Mouse (Mus musculus) hindbrain, embryonic 12.5 days (tissue): ENCODE data around the gene Ankrd13b. TPM values are rescaled to one million over a fixed set of nuclear protein-coding genes. Genes with fewer than 3 reads are reported as not detected.
A peak's percentile ranks its signal among the peaks of the same experiment; 100 is the strongest.

ENCODE experiments used
- ATAC-seq: fragments of 200-750 bp; cut with Nextera tagmentation; 2 replicates; pipeline ENCODE4 v1.8.0; 2017; ENCODE audit warnings: moderate TSS enrichment; ENCODE audit not compliant: low FRiP score
- H3K27ac ChIP-seq: fragments of 300-500 bp; sonication (generic); 2 replicates; pipeline ENCODE4 v1.5.1; 2016; ENCODE audit warnings: mild to moderate bottlenecking
- H3K27me3 ChIP-seq: fragments of 300-500 bp; sonication (generic); 2 replicates; pipeline ENCODE4 v1.6.1; 2016; ENCODE audit warnings: mild to moderate bottlenecking
- H3K36me3 ChIP-seq: fragments of 300-500 bp; sonication (generic); 2 replicates; pipeline ENCODE4 v1.6.1; 2016; ENCODE audit warnings: mild to moderate bottlenecking
- H3K4me1 ChIP-seq: fragments of 300-500 bp; sonication (generic); 2 replicates; pipeline ENCODE4 v1.6.1; 2016
- H3K4me2 ChIP-seq: fragments of 300-500 bp; sonication (generic); replicated peaks from 2 replicates; pipeline ENCODE4 v1.6.1; 2016; ENCODE audit warnings: mild to moderate bottlenecking
- H3K4me3 ChIP-seq: fragments of 300-500 bp; sonication (generic); 2 replicates; pipeline ENCODE4 v1.5.1; 2016; ENCODE audit warnings: mild to moderate bottlenecking
- H3K9ac ChIP-seq: fragments of 300-500 bp; sonication (generic); 2 replicates; pipeline ENCODE4 v1.6.1; 2016; ENCODE audit warnings: mild to moderate bottlenecking, moderate library complexity
- H3K9me3 ChIP-seq: fragments of 300-500 bp; sonication (generic); replicated peaks from 2 replicates; pipeline ENCODE4 v1.6.1; 2016; ENCODE audit warnings: mild to moderate bottlenecking
- WGBS: fragments of 180-500 bp; shearing (Covaris S2); methylation state at CpG from one replicate; pipeline ENCODE4 v1.1.7; 2016; 5-methylcytosine and 5-hydroxymethylcytosine counted together
- polyA plus RNA-seq: library from polyadenylated mRNA; unstranded; fragments of >200 nt; fragmentation: Nextera tagmentation; extraction: Ambion mirVana; gene quantifications from 2 replicates; pipeline ENCODE4 v1.2.1, GENCODE M21; 2016

Ankrd13b gene
- polyA plus RNA-seq, 1 experiment from 2014 or later = 29.2 TPM

DNA sequence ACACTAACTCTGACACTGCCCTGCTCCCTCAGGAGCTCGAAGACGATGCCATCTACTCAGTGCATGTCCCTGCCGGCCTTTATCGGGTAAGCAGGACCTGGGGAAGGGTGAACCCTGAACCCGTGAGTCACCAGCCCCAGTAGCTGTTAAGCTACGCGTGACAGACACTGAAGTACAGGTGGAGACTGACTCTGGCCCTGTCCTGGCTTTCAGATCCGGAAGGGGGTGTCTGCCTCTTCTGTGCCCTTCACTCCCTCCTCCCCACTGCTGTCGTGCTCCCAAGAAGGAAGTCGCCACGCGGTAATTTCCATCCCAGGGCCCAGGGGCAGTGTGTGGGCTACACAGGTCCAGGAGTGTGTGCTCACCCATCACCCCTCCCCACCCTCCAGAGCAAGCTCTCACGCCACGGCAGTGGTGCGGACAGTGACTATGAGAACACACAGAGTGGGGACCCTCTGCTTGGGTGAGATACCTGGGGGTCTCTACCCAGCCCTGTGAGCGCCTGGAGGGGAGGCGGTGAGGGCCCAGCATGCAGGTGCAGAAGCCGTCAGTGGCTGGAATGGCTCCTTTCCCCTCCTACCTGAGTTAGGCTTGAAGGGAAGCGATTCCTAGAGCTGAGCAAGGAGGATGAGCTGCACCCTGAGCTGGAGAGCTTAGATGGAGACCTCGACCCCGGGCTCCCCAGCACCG is 16.0 kb upstream of the Ankrd13b start:
- no peak for ATAC-seq
- Histone ChIP-seq H3K4me2 (no peak overlapping the region), H3K4me3 (no peak overlapping the region), H3K27me3 (no peaks in the 10 kb centered on the region), H3K9ac (no peak overlapping the region), H3K4me1 (peaks cover 15% of the 10 kb centered on the region), H3K9me3 (no peaks in the 10 kb centered on the region), H3K27ac (no peak overlapping the region), H3K36me3 (peaks cover 56% of the 10 kb centered on the region)
- 87% methylated on average over 22 of the region's 22 CpGs for WGBS

DNA sequence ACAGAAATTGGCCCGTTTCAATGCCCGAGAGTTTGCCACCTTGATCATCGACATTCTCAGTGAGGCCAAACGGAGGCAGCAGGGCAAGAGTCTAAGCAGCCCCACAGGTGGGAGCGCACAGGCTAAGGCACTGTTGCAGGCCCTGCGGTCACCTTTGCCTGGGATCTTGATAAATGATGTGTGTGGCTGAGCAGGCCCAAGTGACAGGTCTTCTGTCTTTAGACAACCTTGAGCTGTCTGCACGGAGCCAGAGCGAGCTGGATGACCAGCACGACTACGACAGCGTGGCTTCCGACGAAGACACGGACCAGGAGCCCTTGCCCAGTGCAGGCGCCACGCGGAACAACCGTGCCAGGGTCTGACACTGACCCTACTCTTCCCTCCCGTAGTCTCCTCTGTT is 14.9 kb upstream of the Ankrd13b start:
- Histone ChIP-seq H3K36me3 (peaks cover 67% of the 10 kb centered on the region), H3K4me1 (peaks cover 24% of the 10 kb centered on the region), H3K9ac (no peak overlapping the region), H3K4me3 (no peak overlapping the region), H3K4me2 (no peak overlapping the region), H3K27ac (no peak overlapping the region), H3K27me3 (no peaks in the 10 kb centered on the region), H3K9me3 (no peaks in the 10 kb centered on the region)
- no peak for ATAC-seq
- 95% methylated on average over 19 of the region's 19 CpGs for WGBS

DNA sequence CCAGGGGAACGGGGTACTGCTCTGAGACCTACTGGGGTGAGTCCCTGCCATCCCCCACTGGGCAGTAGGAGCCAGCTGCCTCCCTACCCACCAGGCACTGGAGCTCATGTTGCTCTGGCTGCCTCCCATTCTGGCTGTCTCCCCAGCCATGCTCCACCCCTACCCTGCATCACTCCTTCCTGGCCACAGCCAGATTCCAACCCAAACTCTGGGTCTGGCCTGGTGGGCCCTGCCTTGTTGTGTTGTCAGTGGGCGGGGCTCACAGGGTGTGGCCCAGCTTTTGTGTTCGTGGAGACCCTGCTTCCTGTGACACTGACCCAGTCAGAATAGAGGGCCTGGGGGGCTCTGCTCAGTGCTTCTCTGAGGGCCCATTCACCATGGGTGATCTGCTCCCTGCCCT is 14.0 kb upstream of the Ankrd13b start:
- H3K9me3 ChIP-seq = no peaks in the 10 kb centered on the region
- no peak overlapping the region for H3K9ac ChIP-seq
- no peak overlapping the region for H3K4me3 ChIP-seq
- peaks cover 26% of the 10 kb centered on the region for H3K4me1 ChIP-seq
- WGBS = 67% methylated on average over 3 of the region's 3 CpGs
- no peak for ATAC-seq
- H3K27me3 ChIP-seq = no peaks in the 10 kb centered on the region
- no peak overlapping the region for H3K27ac ChIP-seq
- peaks cover 74% of the 10 kb centered on the region for H3K36me3 ChIP-seq
- H3K4me2 ChIP-seq = no peak overlapping the region

DNA sequence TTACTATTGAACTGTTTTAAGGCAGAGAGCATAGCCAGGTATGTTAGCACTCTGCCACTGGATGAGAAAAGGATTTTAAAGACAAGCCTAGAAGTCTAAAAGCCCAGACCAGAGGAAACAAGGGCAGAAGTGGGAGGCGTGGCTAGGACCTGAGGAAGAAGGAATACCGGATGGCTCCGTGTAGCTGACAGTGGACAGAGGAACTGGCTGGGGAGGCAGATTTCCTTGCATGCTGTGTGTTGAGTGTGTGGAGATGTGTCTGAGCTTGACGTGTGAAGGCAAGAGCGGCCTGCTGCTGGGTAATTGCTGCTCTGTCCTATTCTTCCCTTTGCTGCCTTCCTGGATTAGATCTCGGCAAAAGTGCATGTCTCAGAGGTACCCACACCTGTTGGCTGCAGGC is 13.0 kb upstream of the Ankrd13b start:
- no peaks in the 10 kb centered on the region for H3K9me3 ChIP-seq
- ATAC-seq = no peak
- no peak overlapping the region for H3K4me2 ChIP-seq
- no peaks in the 10 kb centered on the region for H3K27me3 ChIP-seq
- H3K27ac ChIP-seq = no peak overlapping the region
- 93% methylated on average over 6 of the region's 6 CpGs for WGBS
- H3K4me1 ChIP-seq = peaks cover 31% of the 10 kb centered on the region
- no peak overlapping the region for H3K4me3 ChIP-seq
- H3K36me3 ChIP-seq = peaks cover 74% of the 10 kb centered on the region
- peak overlapping the region; percentile 5; the same call in 1 of the 2 replicates for H3K9ac ChIP-seq

DNA sequence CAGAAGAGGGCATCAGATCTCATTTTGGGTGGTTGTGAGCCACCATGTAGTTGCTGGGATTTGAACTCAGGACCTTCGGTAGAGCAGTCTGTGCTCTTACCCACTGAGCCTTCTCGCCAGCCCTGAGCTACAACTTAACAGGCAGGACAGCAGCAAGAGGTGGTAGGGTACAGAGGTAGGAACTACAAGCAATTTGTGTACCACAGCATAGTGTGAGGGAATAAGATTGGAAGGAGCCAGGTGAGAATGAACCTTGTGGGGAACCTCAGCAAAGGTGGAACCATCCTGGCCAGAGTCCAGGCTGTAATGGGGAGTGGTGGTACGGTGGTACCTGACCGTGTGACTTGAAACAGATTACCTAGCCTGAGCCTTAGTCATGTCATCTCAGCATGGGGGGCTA is 12.5 kb upstream of the Ankrd13b start:
- no peak for ATAC-seq
- peaks cover 36% of the 10 kb centered on the region for H3K4me1 ChIP-seq
- H3K27ac ChIP-seq = no peak overlapping the region
- no peak overlapping the region for H3K4me2 ChIP-seq
- H3K9me3 ChIP-seq = no peaks in the 10 kb centered on the region
- peaks cover 69% of the 10 kb centered on the region for H3K36me3 ChIP-seq
- WGBS = 94% methylated on average over 4 of the region's 4 CpGs
- no peak overlapping the region for H3K9ac ChIP-seq
- H3K4me3 ChIP-seq = no peak overlapping the region
- no peaks in the 10 kb centered on the region for H3K27me3 ChIP-seq

DNA sequence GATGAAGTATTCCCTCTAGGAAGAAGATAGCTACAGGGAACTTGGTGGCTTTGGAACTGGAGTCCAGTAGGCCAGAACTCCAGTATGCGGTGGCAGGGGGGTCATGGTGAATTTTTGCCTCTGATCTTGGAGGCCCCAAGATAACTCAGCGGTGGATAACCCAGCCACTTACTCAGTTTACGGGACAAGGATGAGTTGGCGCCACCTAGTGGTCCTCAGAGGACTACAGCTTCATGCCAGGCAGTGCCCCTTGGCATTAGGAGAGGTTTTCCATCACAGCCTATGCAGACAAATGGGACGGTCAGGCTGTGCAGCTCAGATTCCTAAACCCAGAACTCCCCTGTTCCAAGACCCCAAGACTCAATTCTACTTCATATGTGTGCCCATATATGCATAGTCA is 11.9 kb upstream of the Ankrd13b start:
- Histone ChIP-seq H3K4me1 (peaks cover 39% of the 10 kb centered on the region), H3K27me3 (no peaks in the 10 kb centered on the region), H3K27ac (peak overlapping the region; percentile 26; the same call in 1 of the 2 replicates), H3K4me3 (no peak overlapping the region), H3K9ac (no peak overlapping the region), H3K4me2 (no peak overlapping the region), H3K36me3 (peaks cover 63% of the 10 kb centered on the region), H3K9me3 (no peaks in the 10 kb centered on the region)
- ATAC-seq = no peak
- 21% methylated on average over 5 of the region's 5 CpGs for WGBS

DNA sequence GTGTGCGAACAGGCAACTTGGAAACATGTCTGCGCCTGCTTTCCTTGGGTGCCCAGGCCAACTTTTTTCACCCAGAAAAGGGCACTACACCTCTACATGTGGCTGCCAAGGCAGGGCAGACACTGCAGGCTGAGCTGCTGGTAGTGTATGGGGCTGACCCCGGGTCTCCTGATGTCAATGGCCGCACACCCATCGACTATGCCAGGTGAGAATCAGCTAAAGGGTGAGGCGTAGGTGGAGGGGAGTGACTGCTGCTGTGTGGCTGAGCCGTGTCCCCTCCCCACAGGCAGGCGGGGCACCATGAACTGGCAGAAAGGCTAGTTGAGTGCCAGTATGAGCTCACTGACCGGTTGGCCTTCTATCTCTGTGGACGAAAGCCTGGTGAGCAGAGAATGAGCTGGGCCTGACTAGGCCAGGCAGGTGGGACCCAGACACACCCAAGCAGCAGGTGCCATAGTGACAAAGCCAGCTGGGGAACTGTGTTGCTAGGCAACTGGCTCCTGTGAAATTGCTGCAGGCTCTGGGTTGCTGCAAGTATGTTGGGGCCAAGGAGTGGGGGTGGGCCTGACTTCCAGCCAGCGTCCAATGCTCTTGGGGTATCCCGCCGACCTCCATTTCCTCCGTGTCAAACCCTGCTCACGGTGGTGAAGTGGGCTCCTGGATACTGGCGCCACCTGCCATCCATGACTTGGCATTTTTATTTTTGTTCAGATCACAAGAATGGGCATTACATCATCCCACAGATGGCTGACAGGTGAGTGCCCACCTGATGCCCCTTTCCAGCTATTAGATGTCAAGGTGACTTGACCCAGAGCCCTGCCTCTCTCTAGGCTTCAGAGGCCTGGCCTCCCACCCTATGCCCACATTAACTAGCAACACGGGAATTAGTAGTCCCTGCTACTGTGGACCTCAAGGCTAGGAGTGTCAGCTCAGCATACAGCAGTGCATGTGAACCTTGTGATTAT is 11.2 kb upstream of the Ankrd13b start:
- Histone ChIP-seq H3K27me3 (no peaks in the 10 kb centered on the region), H3K36me3 (peaks cover 58% of the 10 kb centered on the region), H3K4me1 (peaks cover 46% of the 10 kb centered on the region), H3K4me3 (no peak overlapping the region), H3K9me3 (no peaks in the 10 kb centered on the region), H3K4me2 (no peak overlapping the region), H3K9ac (no peak overlapping the region), H3K27ac (peak overlapping the region; percentile 26; the same call in 1 of the 2 replicates)
- no peak for ATAC-seq
- WGBS = 81% methylated on average over 17 of the region's 17 CpGs

DNA sequence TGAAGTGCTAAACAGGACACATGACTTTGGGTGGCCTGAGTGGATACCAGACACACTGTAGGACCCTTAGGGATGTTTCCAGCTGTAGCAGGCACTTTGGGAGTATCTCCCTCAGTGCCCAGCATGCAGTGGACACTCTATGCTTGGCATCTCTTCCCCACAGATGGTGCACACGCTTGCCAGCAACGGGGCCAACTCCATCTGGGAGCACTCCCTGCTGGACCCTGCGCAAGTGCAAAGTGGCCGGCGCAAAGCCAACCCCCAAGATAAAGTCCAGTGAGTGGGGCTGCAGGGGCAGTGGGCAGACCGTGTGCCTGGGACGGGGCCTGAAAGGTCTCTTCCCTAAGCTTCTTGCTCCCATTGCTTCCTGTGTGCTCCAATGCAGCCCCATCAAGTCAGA is 9.9 kb upstream of the Ankrd13b start:
- Histone ChIP-seq H3K9me3 (no peaks in the 10 kb centered on the region), H3K9ac (0 out of 2 replicates have a peak overlapping the region, but pooled peaks have one; percentile 9), H3K36me3 (peaks cover 45% of the 10 kb centered on the region), H3K27ac (no peak overlapping the region), H3K4me1 (peaks cover 58% of the 10 kb centered on the region), H3K27me3 (no peaks in the 10 kb centered on the region), H3K4me2 (no peak overlapping the region), H3K4me3 (no peak overlapping the region)
- ATAC-seq = no peak
- 85% methylated on average over 7 of the region's 7 CpGs for WGBS

DNA sequence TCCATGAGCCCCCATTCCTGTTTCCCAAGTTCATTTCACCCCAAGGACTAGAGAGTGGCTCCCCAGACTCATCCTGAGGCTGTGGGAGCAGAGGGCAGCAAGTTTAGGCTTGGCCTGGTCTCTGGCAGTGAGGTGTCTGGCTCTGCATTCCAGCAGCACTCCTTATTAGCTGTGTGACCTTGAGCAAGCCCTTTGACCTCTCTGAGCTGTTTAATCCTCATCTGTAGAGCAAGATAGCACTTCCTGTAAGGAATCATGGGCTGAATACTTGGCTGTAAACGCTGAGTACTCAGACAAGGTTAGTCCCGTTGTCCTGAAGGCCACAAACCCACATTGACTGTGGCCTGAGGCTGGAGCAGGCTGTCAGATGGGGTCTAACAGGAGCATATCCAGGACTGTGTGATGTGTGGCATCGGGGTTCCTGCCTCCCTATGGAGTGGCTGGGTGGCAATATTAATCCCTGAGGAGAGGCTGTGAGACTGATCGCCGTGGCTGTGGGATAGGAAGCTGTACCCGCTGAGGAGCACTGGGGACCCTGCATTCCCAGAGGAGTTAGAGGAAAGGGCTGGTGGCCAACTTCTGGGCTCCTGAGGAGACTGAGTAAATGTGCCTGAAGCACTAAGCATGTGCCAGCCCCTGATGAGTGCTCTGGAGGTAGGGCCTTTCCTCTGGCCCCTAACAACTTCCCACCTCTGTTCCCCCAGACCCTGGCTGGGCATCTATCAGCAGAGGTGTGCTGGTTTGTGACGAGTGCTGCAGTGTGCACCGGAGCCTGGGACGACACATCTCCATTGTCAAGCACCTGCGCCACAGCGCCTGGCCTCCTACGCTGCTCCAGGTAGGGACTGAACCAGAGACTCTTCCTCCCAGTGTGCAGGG is 9.0 kb upstream of the Ankrd13b start:
- H3K9ac ChIP-seq = 0 out of 2 replicates have a peak overlapping the region, but pooled peaks have one; percentile 8
- no peak overlapping the region for H3K4me3 ChIP-seq
- H3K27me3 ChIP-seq = no peaks in the 10 kb centered on the region
- peaks cover 36% of the 10 kb centered on the region for H3K36me3 ChIP-seq
- H3K27ac ChIP-seq = peak overlapping the region; percentile 57
- ATAC-seq = no peak
- no peak overlapping the region for H3K4me2 ChIP-seq
- WGBS = 73% methylated on average over 12 of the region's 12 CpGs
- no peaks in the 10 kb centered on the region for H3K9me3 ChIP-seq
- peaks cover 64% of the 10 kb centered on the region for H3K4me1 ChIP-seq

DNA sequence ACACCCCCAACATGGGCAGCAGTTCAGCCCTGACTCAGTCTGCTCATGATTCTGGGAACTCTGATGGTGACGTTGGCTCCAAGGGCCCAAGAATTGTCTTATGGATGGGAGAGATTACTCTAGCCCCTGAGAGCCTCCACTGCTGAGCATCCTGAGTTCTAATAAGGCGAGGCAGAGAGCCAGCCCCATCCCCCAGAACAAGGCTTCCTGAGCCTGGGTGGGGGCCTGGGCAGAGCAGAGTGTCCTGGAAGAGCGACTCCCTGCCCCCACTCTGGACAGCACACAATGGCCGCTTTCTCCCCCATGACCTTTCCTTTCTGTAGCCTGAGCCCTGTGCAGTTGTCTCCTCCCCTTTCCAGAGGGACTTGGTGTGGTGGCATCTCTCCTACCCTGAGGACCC is 8.4 kb upstream of the Ankrd13b start:
- H3K4me3 ChIP-seq = no peak overlapping the region
- ATAC-seq = no peak
- H3K9ac ChIP-seq = no peak overlapping the region
- H3K4me2 ChIP-seq = no peak overlapping the region
- H3K36me3 ChIP-seq = peaks cover 30% of the 10 kb centered on the region
- H3K9me3 ChIP-seq = no peaks in the 10 kb centered on the region
- no peaks in the 10 kb centered on the region for H3K27me3 ChIP-seq
- peaks cover 64% of the 10 kb centered on the region for H3K4me1 ChIP-seq
- WGBS = 16% methylated on average over 4 of the region's 4 CpGs
- peak overlapping the region; percentile 57 for H3K27ac ChIP-seq

DNA sequence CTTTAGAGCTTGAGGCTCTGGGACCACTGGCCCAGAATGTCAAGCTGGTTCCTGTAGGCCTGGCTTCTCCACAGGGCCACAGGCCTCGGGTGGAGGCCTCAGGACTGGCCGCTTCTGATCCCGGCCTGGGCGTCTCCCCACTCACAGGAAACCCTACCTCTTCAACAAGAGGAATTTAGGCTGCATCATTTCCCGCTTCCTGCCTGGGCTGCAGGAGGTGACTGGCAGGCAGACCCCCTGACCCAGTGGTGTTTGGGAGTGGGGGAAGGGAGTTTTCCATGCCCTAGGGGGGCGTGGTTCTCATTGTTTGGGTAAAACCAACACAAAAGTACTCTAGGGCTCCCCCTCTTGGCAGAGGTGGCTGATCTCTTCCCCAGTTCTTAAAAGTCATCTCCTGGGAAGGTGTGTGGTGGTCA is 7.9 kb upstream of the Ankrd13b start:
- H3K4me2 ChIP-seq = no peak overlapping the region
- H3K4me3 ChIP-seq = no peak overlapping the region
- ATAC-seq = no peak

DNA sequence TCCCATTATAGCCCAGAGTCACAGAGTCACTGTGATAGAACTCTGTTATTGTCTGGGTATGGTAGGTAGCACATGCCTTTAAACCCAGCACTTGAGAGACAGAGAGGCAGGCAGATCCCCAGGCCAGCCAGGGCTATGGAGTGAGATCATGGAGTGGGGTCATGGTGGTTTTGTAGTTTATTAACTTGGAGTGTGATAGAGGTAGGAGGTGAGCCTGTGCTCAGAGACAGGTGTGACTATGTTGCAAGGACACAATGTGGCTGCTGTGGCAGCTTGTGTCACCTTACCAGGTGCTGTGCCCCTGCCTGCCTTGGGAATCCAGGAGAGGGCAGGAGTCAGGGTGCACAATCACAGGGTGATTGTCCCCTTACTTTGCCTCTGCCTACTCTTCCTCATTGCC is 6.0 kb upstream of the Ankrd13b start:
- Histone ChIP-seq H3K36me3 (peaks cover 21% of the 10 kb centered on the region), H3K4me1 (peaks cover 74% of the 10 kb centered on the region), H3K9me3 (no peaks in the 10 kb centered on the region), H3K27ac (no peak overlapping the region), H3K27me3 (no peaks in the 10 kb centered on the region), H3K4me3 (no peak overlapping the region), H3K4me2 (peak overlapping the region; percentile 96; the same call in 1 of the 2 replicates), H3K9ac (peak overlapping the region; percentile 97; the same call in 1 of the 2 replicates)
- ATAC-seq = no peak

More for the DNA sequence above, 7.9 kb upstream of the Ankrd13b start:
- Histone ChIP-seq H3K27me3 (no peaks in the 10 kb centered on the region), H3K9ac (no peak overlapping the region), H3K27ac (peak overlapping the region; percentile 57), H3K9me3 (no peaks in the 10 kb centered on the region), H3K36me3 (peaks cover 25% of the 10 kb centered on the region), H3K4me1 (peaks cover 66% of the 10 kb centered on the region)
- 15% methylated on average over 6 of the region's 6 CpGs for WGBS
